Mouse (Mus musculus): ENCODE results near the gene Fggy. TPM values are rescaled to one million over a fixed set of nuclear protein-coding genes. Genes with fewer than 3 reads are reported as not detected.

Gene Fggy
- total RNA-seq, 1 experiment from 2014 or later, result not detected

DNA sequence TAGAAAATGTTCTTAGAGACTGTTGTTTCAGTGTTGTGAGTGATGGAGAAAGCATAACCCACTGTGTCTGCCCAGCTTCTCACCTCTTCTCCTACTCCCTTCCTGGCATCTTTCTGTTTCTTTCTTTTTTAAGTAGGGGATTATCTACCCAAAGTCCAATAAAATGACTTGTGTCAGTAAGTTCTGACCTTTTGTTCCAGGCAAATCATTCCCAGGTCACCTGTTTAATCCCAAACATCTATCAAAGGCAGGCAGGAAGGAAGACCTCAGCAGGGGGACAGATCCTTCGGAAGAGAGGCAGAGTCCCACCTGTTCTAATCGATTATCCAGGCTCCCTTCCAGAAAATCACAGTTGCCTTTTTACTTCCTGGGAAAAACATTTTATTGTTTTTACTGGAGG is 143.1 kb downstream of the Fggy start:
- ATAC-seq (replicated peaks; ENCODE audit: insufficient number of reproducible peaks, low FRiP score, low TSS enrichment, poor library complexity, severe bottlenecking), result no peak

DNA sequence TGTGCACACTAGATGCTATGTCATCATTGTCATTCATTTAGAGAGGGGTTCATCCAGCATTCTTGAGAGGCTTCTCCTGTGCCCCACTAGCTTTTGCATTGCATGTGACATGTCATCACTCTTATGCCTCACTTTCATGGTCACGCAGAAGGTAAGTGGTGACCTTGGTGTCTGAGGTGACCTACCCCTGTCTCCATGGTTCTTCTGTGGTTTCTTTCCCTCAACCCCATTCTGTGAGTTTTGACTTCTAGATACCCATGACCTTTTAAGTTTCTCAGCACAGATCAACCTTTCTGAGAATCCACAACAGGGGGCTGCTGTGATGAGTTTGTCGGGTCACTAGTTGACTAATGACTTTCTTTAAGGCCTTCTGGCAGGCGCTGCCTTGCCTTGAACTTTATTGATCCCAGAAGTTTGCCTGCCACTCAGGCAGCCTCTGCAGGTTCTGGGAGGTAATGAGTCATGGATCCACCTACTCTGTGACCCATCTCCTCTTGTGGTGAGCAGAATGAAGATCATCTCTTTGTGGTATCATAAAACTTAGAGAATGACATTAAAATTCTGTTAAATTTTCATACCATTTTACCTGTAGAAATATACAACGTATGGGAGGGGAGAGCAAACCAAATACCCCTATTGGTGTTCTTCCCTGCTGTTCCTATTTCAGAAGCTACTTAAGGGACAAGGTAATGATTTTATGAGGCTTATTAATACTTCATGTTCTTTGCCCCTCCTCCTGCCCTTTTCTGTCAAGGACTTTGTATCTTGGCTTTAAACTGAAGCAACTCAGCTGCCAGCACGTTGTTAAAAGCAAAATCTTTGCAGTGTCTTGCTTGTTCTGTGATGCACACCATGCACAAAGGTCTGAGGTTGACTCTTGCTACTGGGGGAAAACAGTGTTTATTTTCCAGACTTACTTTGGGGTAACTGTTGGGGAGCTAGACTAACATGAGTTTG is 150.9 kb downstream of the Fggy start:
- no peak for ATAC-seq (replicated peaks; ENCODE audit: insufficient number of reproducible peaks, low FRiP score, low TSS enrichment, poor library complexity, severe bottlenecking)

DNA sequence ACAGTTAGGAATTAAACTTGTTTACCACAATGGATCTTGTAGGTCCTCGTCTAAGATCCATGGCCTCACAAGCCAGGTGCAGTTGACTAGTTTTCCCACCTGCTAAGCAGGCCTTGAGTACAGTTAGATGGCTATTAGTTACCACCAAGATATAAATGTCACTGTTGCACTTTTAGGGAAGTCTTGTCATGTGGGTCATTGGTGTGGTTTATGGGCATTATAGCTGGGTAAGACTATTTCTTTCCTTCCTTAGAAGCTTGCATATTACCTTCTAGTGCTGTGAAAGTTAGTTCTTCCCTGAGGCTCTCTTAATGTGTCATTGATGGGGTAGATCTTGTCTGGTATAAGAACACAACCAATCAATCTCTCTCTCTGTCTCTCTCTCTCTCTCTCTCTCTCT is 152.4 kb downstream of the Fggy start:
- ATAC-seq (replicated peaks; ENCODE audit: insufficient number of reproducible peaks, low FRiP score, low TSS enrichment, poor library complexity, severe bottlenecking), result no peak

DNA sequence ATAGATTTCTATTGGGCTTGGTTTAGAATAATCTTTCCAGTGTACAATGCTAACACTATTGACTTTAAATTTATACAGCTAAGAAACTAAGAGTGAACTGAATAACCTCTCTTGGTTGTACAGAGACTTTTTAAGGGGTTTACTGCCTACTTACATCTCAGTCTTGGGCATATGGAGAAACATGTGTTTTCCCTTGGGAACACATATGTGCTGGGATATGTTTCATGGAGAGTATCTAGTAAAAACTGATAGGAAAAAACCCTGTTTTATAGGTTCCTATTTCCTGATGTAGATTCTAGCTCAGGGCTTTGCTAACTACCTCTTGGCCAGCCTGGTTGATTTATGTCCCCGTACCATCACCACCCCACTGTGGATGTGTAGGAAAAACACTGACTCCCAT is 155.5 kb downstream of the Fggy start:
- ATAC-seq (replicated peaks; ENCODE audit: insufficient number of reproducible peaks, low FRiP score, low TSS enrichment, poor library complexity, severe bottlenecking), result no peak

DNA sequence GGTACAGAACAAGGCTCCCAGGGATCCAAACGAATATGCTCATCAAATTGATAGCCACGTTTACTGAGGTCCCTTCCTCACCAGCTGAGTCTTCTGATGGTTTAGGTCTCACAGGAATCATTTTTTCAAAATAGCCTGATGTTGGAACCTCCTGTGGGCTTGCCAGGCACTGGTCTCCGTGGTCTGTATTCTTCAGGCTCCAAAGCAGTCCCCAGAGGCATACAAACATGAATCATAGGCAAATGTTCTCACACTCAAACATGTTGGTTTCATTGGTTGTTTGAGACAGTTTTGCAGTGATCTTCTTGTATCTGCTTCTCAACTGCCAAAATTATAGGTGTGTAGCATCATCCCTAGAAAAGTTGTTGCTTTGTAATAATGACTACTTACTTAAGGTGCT is 156.0 kb downstream of the Fggy start:
- ATAC-seq (replicated peaks; ENCODE audit: insufficient number of reproducible peaks, low FRiP score, low TSS enrichment, poor library complexity, severe bottlenecking), result no peak

DNA sequence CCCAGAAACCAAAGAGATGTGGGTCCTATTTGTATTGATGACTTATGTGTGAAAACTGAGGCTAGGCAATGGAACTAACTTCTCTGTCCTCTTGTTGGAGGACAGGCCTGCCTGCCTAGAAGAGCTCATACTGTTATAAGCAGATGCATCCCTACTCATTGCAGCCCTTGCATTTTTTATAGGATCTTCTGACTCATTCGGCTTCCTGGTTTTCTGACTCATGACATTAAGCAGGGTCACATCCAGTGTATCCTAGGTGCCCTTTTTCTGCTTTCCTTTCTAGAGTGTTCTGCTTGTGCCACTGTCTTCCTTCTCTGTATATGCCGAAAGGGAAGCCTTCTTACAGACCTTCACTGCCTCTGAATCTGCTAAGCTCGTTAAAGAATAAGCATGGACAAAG is 158.8 kb downstream of the Fggy start:
- no peak for ATAC-seq (replicated peaks; ENCODE audit: insufficient number of reproducible peaks, low FRiP score, low TSS enrichment, poor library complexity, severe bottlenecking)

DNA sequence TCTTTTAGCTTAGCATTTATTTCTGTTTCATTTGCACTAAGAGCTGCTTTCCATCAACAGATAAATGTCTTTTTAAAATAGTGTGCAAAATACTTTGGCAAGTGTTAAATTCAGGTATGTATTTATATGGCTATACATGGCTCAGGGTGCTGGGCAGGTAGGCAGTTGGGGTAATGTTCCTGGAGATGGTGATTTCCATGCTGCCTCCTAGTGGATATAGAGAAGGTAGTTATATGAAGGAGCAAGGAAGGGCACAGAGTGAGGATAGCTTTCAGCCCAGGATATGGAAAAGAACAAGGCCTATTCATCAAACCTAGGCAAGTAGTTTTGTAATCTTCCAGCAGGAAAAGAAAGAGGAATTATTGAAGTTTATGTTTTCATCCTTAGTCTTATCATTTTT is 166.3 kb downstream of the Fggy start:
- ATAC-seq (replicated peaks; ENCODE audit: insufficient number of reproducible peaks, low FRiP score, low TSS enrichment, poor library complexity, severe bottlenecking), result no peak

DNA sequence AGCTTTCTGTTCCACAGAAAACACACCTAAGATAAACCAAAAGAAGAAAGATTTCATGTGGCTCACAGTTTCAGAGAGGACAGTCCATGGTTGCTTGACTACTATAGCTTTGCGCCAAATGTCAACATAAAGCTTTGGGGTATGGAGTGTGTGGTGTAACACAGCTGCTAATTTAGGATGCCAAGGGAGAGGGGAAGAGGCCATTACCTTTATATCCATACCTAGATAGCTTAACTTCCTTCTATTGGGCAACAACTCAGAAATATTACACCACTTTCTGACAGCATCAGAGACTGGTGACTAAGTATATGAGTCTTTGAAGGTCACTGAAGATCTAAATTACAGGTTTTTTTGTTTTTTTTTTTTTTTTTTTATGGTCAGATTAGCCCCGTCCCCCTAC is 169.1 kb downstream of the Fggy start:
- ATAC-seq (replicated peaks; ENCODE audit: insufficient number of reproducible peaks, low FRiP score, low TSS enrichment, poor library complexity, severe bottlenecking), result no peak

DNA sequence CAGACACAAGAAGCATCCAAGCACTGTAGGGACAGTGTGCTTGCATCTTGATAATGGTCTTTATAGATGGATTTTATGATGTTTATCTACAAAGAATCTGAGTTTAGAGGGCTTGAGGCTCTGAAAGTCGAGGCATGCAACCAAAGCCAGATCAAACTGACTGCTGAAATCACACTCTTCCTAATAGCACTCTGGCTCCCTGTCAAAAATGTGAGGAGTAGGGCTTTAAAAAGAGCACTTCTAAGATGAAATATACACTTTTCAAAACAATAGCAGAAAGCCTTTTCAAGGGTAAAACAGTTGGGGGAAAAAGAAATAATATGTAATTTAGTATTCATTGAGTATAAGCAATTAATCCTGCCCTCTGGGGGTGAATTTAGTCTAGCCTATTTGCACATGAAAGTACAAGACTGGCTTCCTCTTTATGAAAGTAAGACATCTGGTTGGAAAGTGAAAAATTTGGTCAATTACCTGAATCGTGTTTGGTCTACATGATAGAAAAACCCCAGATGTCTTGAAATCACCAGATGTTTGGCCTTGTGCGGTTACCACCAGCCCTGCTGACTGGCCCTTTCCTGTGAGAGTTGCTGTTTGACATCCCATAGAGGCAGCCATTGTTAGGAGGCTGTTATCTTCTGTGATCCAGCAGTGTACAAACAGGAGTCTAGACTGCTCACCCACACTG is 172.0 kb downstream of the Fggy start:
- no peak for ATAC-seq (replicated peaks; ENCODE audit: insufficient number of reproducible peaks, low FRiP score, low TSS enrichment, poor library complexity, severe bottlenecking)

DNA sequence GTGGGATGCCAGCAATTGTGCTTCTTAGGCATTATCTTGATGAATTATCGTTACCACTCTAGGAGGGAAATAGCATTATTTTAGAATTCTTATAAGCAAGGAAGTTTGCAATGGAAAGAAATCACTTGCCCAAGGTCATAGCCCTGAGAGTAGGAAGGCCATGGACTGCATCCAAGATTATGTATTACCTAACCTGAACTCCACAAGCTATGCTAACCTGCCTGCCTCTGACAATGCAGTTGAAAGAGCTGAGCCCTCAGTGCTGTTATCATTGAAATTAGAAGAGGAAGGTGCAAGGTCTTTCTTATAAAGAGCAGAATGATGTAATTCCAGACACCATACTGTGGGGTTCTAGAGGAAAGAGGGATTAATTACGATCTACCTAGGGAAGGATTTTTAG is 173.8 kb downstream of the Fggy start:
- ATAC-seq (replicated peaks; ENCODE audit: insufficient number of reproducible peaks, low FRiP score, low TSS enrichment, poor library complexity, severe bottlenecking), result no peak

DNA sequence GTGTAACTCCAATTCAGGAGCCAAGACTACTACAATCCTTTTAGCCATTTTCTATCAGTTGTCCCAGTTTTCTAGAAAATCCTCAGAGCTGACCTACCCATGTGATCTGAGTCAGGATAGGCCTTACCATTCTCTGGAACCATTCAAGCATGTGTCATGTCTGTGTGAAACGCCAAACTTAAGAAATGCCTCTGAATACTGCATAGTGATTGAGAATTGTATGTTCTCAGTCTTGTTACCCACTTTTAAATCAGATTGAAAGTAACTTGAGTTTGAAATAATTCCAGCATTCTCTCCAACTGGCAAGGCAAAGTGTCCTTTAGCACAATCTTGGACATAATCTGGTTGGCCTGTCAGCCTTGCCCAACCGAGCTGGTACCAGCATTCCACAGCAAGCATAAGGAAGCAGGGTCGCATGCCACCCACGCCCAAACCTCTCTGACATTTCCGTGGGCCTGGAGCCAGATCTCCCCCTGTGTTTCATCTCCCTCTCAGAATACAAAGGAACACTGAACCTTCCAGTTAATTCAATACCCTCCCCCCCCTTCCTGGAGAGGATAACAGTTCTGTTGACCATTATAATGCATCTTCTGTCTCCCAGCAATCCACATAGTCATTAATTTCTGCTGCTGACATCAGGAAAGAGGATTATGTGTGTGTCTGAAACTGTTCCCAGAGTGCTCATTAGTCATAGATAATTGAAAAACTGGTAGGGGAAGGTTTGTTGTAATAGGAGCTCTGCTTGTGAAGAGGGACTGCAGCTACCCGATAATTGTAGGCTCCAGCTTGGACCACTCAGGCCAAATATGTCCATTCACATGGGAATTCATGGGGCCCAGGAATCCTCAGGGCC is 176.3 kb downstream of the Fggy start:
- no peak for ATAC-seq (replicated peaks; ENCODE audit: insufficient number of reproducible peaks, low FRiP score, low TSS enrichment, poor library complexity, severe bottlenecking)

DNA sequence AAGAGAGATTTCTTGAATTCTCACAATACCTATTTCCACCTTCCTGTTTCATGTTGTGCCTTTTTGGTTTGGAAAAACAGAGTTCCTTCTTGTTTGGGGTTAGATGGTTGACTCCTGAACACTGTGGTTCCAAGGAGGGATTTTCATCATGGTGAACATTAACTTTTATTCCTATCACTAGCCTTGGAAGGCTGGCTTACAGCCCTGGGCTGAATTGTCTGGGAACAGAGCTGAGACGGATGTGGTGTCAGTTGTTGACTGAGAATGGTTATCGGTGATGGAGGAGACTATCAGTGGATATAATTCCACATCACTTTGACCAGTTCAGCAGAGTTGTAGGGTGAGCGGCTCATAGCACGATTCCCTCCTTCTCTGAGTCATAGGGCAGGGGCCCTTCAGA is 178.7 kb downstream of the Fggy start:
- no peak for ATAC-seq (replicated peaks; ENCODE audit: insufficient number of reproducible peaks, low FRiP score, low TSS enrichment, poor library complexity, severe bottlenecking)

DNA sequence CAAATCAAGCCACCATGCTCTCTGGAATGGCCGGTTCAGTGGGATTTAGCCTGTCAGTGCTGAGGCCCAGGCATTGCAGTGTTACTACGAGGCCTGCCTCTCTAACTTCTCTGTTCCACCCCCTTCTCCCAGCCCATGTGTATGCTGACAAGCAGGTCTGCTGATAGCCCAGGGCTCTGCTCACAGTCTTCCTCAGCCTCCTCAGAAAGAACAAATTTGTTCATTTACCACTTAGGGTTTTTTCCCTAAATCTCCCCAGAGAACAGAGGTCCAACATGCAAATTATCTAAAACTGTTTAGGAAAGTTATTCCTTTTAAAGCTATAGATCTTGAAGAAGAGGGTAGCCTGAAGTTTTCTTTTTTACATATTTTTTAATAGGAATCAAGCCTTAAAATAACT is 179.4 kb downstream of the Fggy start:
- ATAC-seq (replicated peaks; ENCODE audit: insufficient number of reproducible peaks, low FRiP score, low TSS enrichment, poor library complexity, severe bottlenecking), result no peak

DNA sequence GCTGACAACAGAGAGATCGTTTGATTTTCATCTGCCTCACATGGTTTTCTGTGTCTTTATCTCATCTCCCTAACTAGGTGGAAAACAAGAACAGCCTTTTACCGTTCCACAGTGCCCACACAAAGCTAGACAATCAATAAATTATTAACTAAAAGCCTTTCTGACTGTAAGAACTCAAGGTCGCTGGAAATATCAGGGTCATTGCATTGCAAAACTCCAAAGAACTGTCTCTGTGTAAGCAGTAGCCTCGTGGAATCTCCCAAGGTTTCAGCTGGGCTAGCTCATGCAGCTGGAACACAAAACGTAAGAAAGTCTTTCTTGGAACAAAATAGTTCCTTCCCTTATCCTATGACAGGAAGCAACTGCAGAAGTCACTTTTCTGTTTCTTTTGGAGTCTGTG is 180.9 kb downstream of the Fggy start:
- ATAC-seq (replicated peaks; ENCODE audit: insufficient number of reproducible peaks, low FRiP score, low TSS enrichment, poor library complexity, severe bottlenecking), result no peak

DNA sequence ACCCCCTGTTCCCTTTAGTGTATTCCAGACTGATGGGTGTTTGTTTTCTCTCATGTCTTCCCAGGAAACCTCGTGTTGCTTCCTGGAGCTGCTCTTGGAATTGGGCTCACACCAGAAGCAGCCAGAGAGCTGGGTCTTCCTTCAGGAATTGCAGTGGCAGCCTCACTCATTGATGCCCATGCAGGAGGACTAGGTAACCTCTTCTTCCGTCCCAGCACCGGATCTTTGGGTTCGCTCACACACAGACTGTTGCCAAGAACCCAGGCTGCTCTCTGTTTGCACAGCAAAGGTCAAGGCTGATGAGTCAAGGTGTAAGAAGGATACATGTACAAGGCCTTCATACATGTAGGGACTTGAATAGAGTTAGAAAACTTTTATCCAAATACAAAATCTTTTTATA is 181.4 kb downstream of the Fggy start:
- ATAC-seq (replicated peaks; ENCODE audit: insufficient number of reproducible peaks, low FRiP score, low TSS enrichment, poor library complexity, severe bottlenecking), result no peak

DNA sequence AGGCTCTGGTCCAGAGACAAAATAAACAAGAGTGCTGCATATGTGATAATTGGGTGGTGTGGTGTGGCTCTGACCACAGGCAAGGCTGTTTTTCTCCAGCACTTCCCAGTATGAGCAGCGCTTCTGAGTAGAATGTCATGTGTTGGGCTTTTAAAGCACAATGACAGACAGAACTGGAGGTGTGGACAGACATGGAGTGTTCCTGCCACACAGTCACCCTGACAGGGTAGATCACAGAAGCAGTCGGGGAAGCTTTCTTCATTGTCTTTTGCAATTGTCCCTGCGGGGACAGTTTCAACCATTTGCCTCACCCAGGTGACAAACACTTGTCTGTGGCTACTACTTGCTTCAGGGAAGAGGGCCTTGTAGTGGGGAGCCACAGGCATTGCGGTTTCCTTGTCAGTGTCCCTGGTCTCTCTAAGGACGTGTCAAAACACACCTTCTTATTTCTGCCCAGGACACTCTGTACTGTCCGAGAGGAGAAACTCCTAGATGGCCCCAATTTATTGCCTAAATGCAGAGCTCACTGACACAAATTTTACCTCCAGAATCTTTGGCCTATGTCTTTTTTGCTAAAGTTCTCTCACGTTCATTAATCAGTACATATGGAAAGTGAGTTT is 183.9 kb downstream of the Fggy start:
- no peak for ATAC-seq (replicated peaks; ENCODE audit: insufficient number of reproducible peaks, low FRiP score, low TSS enrichment, poor library complexity, severe bottlenecking)

DNA sequence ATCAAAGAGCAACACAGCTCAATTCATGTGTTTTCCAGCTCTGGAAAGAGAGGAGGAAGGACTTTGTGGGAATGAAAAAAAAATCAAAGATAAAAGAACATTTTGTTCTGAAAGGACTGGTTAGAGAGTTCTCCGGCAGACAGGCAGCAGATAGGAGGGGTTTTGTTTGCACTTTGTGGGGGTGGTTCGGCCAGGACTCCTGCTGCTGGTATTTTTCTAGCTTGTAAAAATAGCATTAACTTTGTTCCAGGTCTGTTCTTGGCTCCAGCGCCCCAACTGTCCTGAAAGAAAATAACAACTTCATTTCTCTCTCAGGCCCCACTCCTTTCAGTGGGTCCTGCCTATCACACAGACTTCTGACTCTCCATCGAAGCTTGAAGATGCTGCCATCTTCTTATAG is 185.7 kb downstream of the Fggy start:
- ATAC-seq (replicated peaks; ENCODE audit: insufficient number of reproducible peaks, low FRiP score, low TSS enrichment, poor library complexity, severe bottlenecking), result no peak

DNA sequence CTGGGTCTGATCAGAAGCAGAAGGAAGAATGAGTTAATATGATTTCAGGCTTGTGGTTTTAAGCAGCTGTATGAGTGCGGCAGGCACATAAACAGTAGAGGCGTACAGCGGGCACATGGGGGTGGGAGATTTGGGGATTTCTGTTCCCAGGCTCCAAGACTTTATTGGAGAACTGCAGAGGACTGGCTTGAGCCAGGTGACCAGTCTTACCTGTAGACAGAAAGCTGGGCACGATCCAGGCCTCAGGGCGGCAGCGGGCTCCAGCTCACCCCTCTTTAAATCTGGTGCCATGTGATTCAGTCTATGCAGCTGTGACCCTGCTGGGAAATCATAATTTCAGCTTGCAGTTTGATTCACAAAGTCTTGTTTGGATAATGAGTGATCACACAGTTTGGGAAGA is 189.6 kb downstream of the Fggy start:
- ATAC-seq (replicated peaks; ENCODE audit: insufficient number of reproducible peaks, low FRiP score, low TSS enrichment, poor library complexity, severe bottlenecking), result no peak
